Mouse (Mus musculus): ENCODE data around the gene Mettl27. TPM values are rescaled to one million over a fixed set of nuclear protein-coding genes. Genes with fewer than 3 reads are reported as not detected.
"Not testable (repeated sequence)": the region's sequence is repeated elsewhere in the genome, so short reads cannot be mapped to it uniquely, and the experiment has no call there.

Gene Mettl27
- polyA plus RNA-seq, 1 experiment from 2014 or later, result 19.9 TPM

GRCm38 (mm10) chr5:134923141-134923540 is 9.0 kb upstream of the Mettl27 start:
- WGBS, result 77% methylated on average over 6 of the region's 6 CpGs
- Histone ChIP-seq H3K9me3 (no peaks in the 10 kb centered on the region), H3K4me3 (no peak overlapping the region), H3K27ac (no peak overlapping the region), H3K27me3 (no peaks in the 10 kb centered on the region), H3K4me2 (replicated peaks) (no peak overlapping the region), H3K36me3 (no peaks in the 10 kb centered on the region), H3K4me1 (no peaks in the 10 kb centered on the region), H3K9ac (no peak overlapping the region)
- ATAC-seq (ENCODE audit: low FRiP score, low read depth), result no peak

GRCm38 (mm10) chr5:134926726-134927125 is 5.4 kb upstream of the Mettl27 start:
- Histone ChIP-seq H3K4me3 (no peak overlapping the region), H3K9me3 (no peaks in the 10 kb centered on the region), H3K27ac (no peak overlapping the region), H3K9ac (no peak overlapping the region), H3K27me3 (no peaks in the 10 kb centered on the region), H3K4me2 (replicated peaks) (no peak overlapping the region), H3K36me3 (no peaks in the 10 kb centered on the region), H3K4me1 (no peaks in the 10 kb centered on the region)
- ATAC-seq (ENCODE audit: low FRiP score, low read depth), result no peak
- whole genome bisulfite sequencing, result 79% methylated on average over 4 of the region's 4 CpGs

- no peaks in the 10 kb centered on the region for H3K9me3 ChIP-seq
- peaks cover 4% of the 10 kb centered on the region; the same call in 1 of the 2 replicates for H3K4me1 ChIP-seq
- H3K4me3 ChIP-seq, result no peak overlapping the region
- peaks cover 13% of the 10 kb centered on the region; the same call in 1 of the 2 replicates for H3K36me3 ChIP-seq
- H3K9ac ChIP-seq, result no peak overlapping the region
- no peaks in the 10 kb centered on the region for H3K27me3 ChIP-seq
- no peak overlapping the region for H3K4me2 ChIP-seq (replicated peaks)
- 91% methylated on average over 2 of the region's 2 CpGs for WGBS
- H3K27ac ChIP-seq, result no peak overlapping the region
- no peak for ATAC-seq (ENCODE audit: low FRiP score, low read depth)
These were observed 2.2 kb upstream of the Mettl27 start for GRCm38 (mm10) chr5:134929988-134930387.

- WGBS, result 46% methylated on average over 9 of the region's 9 CpGs
- Histone ChIP-seq H3K9me3 (no peaks in the 10 kb centered on the region), H3K27me3 (no peaks in the 10 kb centered on the region), H3K36me3 (peaks cover 23% of the 10 kb centered on the region), H3K4me1 (peaks cover 4% of the 10 kb centered on the region; the same call in 1 of the 2 replicates), H3K4me2 (replicated peaks) (peak overlapping the region; percentile 85), H3K27ac (no peak overlapping the region), H3K4me3 (peak overlapping the region; percentile 76), H3K9ac (peak overlapping the region; percentile 84)
- no peak for ATAC-seq (ENCODE audit: low FRiP score, low read depth)
These were observed 722 bp downstream of the Mettl27 start for GRCm38 (mm10) chr5:134932903-134933276.

GRCm38 (mm10) chr5:134933281-134933680 is 1.1 kb downstream of the Mettl27 start:
- Histone ChIP-seq H3K4me2 (replicated peaks) (peak overlapping the region; percentile 85), H3K4me3 (peak overlapping the region; percentile 76; the same call in 1 of the 2 replicates), H3K9ac (no peak overlapping the region), H3K9me3 (no peaks in the 10 kb centered on the region), H3K27ac (no peak overlapping the region), H3K36me3 (peaks cover 23% of the 10 kb centered on the region), H3K4me1 (peaks cover 4% of the 10 kb centered on the region; the same call in 1 of the 2 replicates), H3K27me3 (no peaks in the 10 kb centered on the region)
- WGBS, result 88% methylated on average over 8 of the region's 8 CpGs
- no peak for ATAC-seq (ENCODE audit: low FRiP score, low read depth)

GRCm38 (mm10) chr5:134933686-134934085 is 1.5 kb downstream of the Mettl27 start:
- WGBS, result 89% methylated on average over 5 of the region's 5 CpGs

GRCm38 (mm10) chr5:134934666-134935065 is 2.5 kb downstream of the Mettl27 start:
- 91% methylated on average over 3 of the region's 3 CpGs for WGBS
- Histone ChIP-seq H3K9me3 (no peaks in the 10 kb centered on the region), H3K4me3 (no peak overlapping the region), H3K36me3 (peaks cover 23% of the 10 kb centered on the region), H3K4me2 (replicated peaks) (no peak overlapping the region), H3K4me1 (peaks cover 4% of the 10 kb centered on the region; the same call in 1 of the 2 replicates), H3K27ac (no peak overlapping the region), H3K27me3 (no peaks in the 10 kb centered on the region), H3K9ac (no peak overlapping the region)
- ATAC-seq (ENCODE audit: low FRiP score, low read depth), result no peak

More at GRCm38 (mm10) chr5:134933686-134934085, 1.5 kb downstream of the Mettl27 start:
- not testable (repeated sequence) for ATAC-seq (ENCODE audit: low FRiP score, low read depth); H3K27ac ChIP-seq; H3K9ac ChIP-seq; H3K4me1 ChIP-seq; H3K4me3 ChIP-seq; H3K4me2 ChIP-seq (replicated peaks); H3K27me3 ChIP-seq; H3K9me3 ChIP-seq
- peaks cover 23% of the 10 kb centered on the region for H3K36me3 ChIP-seq

GRCm38 (mm10) chr5:134936051-134936450 is 3.9 kb downstream of the Mettl27 start:
- no peaks in the 10 kb centered on the region for H3K9me3 ChIP-seq
- no peak for ATAC-seq (ENCODE audit: low FRiP score, low read depth)
- 93% methylated on average over 6 of the region's 6 CpGs for WGBS
- H3K9ac ChIP-seq, result no peak overlapping the region
- no peak overlapping the region for H3K4me3 ChIP-seq
- H3K27ac ChIP-seq, result no peak overlapping the region
- peaks cover 4% of the 10 kb centered on the region; the same call in 1 of the 2 replicates for H3K4me1 ChIP-seq
- no peak overlapping the region for H3K4me2 ChIP-seq (replicated peaks)
- H3K27me3 ChIP-seq, result no peaks in the 10 kb centered on the region
- peaks cover 23% of the 10 kb centered on the region for H3K36me3 ChIP-seq

- Histone ChIP-seq H3K27me3 (no peaks in the 10 kb centered on the region), H3K36me3 (peaks cover 23% of the 10 kb centered on the region), H3K9me3 (no peaks in the 10 kb centered on the region), H3K4me3 (no peak overlapping the region), H3K27ac (no peak overlapping the region), H3K4me1 (peaks cover 4% of the 10 kb centered on the region; the same call in 1 of the 2 replicates), H3K4me2 (replicated peaks) (no peak overlapping the region), H3K9ac (no peak overlapping the region)
- ATAC-seq (ENCODE audit: low FRiP score, low read depth), result no peak
- WGBS, result 81% methylated on average over 6 of the region's 6 CpGs
These were observed 4.5 kb downstream of the Mettl27 start for GRCm38 (mm10) chr5:134936626-134937185.

GRCm38 (mm10) chr5:134939069-134939468 is 6.9 kb downstream of the Mettl27 start:
- H3K4me2 ChIP-seq (replicated peaks), result no peak overlapping the region
- H3K9me3 ChIP-seq, result no peaks in the 10 kb centered on the region
- H3K27me3 ChIP-seq, result peaks cover 6% of the 10 kb centered on the region
- no peak for ATAC-seq (ENCODE audit: low FRiP score, low read depth)
- H3K4me3 ChIP-seq, result no peak overlapping the region
- peaks cover 17% of the 10 kb centered on the region for H3K36me3 ChIP-seq
- no peak overlapping the region for H3K27ac ChIP-seq
- no peak overlapping the region for H3K9ac ChIP-seq
- H3K4me1 ChIP-seq, result no peaks in the 10 kb centered on the region
- 70% methylated on average over 3 of the region's 3 CpGs for WGBS

GRCm38 (mm10) chr5:134939554-134939953 is 7.4 kb downstream of the Mettl27 start:
- peaks cover 12% of the 10 kb centered on the region for H3K36me3 ChIP-seq
- peaks cover 11% of the 10 kb centered on the region for H3K27me3 ChIP-seq
- not testable (repeated sequence) for H3K4me1 ChIP-seq; H3K9ac ChIP-seq; H3K9me3 ChIP-seq; H3K4me2 ChIP-seq (replicated peaks); H3K27ac ChIP-seq; ATAC-seq (ENCODE audit: low FRiP score, low read depth); H3K4me3 ChIP-seq
- WGBS, result 75% methylated on average over 3 of the region's 7 CpGs

GRCm38 (mm10) chr5:134941472-134942209 is 9.5 kb downstream of the Mettl27 start:
- WGBS, result 75% methylated on average over 14 of the region's 14 CpGs
- H3K36me3 ChIP-seq, result no peaks in the 10 kb centered on the region
- H3K27me3 ChIP-seq, result peaks cover 32% of the 10 kb centered on the region
- H3K27ac ChIP-seq, result no peak overlapping the region; the same call in 1 of the 2 replicates
- peaks cover 8% of the 10 kb centered on the region for H3K4me1 ChIP-seq
- no peak overlapping the region for H3K4me2 ChIP-seq (replicated peaks)
- no peaks in the 10 kb centered on the region for H3K9me3 ChIP-seq
- H3K4me3 ChIP-seq, result no peak overlapping the region
- no peak overlapping the region for H3K9ac ChIP-seq
- no peak for ATAC-seq (ENCODE audit: low FRiP score, low read depth)

Data from limb, embryonic 13.5 days (tissue).